Mouse (Mus musculus) MEL (cell line): ENCODE measurements at regions not wholly inside any gene's neighbourhood (a gene's known extent, or its start where the extent isn't known, plus 50 kb on each side); places are given as distances from the start of the nearest gene placed in this dataset.
"Not testable (repeated sequence)": the region's sequence is repeated elsewhere in the genome, so short reads cannot be mapped to it uniquely, and the experiment has no call there.

Experiments used
- CTCF ChIP-seq, 3 experiments: IDR thresholded peaks in 2 of 3; conservative IDR thresholded peaks in 1 of 3; 2 replicates each; pipeline ENCODE4 v1.5.1; 2011 to 2012; ENCODE audit warnings: low read length in 3 of 3, low read depth in 2 of 3, mild to moderate bottlenecking in 2 of 3, improper control_type of control experiment in 1 of 3, inconsistent platforms in 1 of 3, mixed read lengths in 1 of 3, moderate library complexity in 1 of 3; ENCODE audit not compliant: control insufficient read depth in 1 of 3, insufficient read depth in 1 of 3, poor library complexity in 1 of 3, severe bottlenecking in 1 of 3
- ELF1 ChIP-seq: IDR thresholded peaks from 2 replicates; pipeline ENCODE4 v1.6.1; 2014; ENCODE audit warnings: low read depth, mild to moderate bottlenecking, inconsistent platforms, low read length, improper control_type of control experiment, moderate library complexity
- EP300 ChIP-seq, 2 experiments: IDR thresholded peaks; 2 replicates each; pipeline ENCODE4 v1.6.1; 2011; ENCODE audit warnings: improper control_type of control experiment in 2 of 2, low read length in 2 of 2, low read depth in 1 of 2, mild to moderate bottlenecking in 1 of 2
- GATA1 ChIP-seq: IDR thresholded peaks from 2 replicates; pipeline ENCODE4 v1.6.1; 2011; ENCODE audit warnings: low read depth, low read length, improper control_type of control experiment
- MYC ChIP-seq: IDR thresholded peaks from 2 replicates; pipeline ENCODE4 v1.6.1; 2011; ENCODE audit warnings: low read depth, mild to moderate bottlenecking, low read length, improper control_type of control experiment, moderate library complexity
- NELFE ChIP-seq: IDR thresholded peaks from 2 replicates; pipeline ENCODE4 v1.6.1; 2011; ENCODE audit warnings: low read depth, low read length, improper control_type of control experiment
- POLR2A ChIP-seq, 2 experiments: IDR thresholded peaks; 2 replicates each; pipeline ENCODE4 v1.6.1; 2011 to 2012; ENCODE audit warnings: low read length in 2 of 2, mild to moderate bottlenecking in 2 of 2, control low read depth in 1 of 2, improper control_type of control experiment in 1 of 2, low read depth in 1 of 2, moderate library complexity in 1 of 2; ENCODE audit not compliant: control insufficient read depth in 1 of 2, insufficient read depth in 1 of 2, poor library complexity in 1 of 2
- POLR2AphosphoS2 ChIP-seq: IDR thresholded peaks from 2 replicates; pipeline ENCODE4 v1.6.1; 2011; ENCODE audit warnings: low read length, improper control_type of control experiment
- POLR2AphosphoS5 ChIP-seq: IDR thresholded peaks from 2 replicates; pipeline ENCODE4 v1.6.1; 2012; ENCODE audit warnings: low read depth, borderline replicate concordance, mild to moderate bottlenecking, inconsistent platforms, low read length, moderate library complexity, mixed read lengths
- TBP ChIP-seq: IDR thresholded peaks from 2 replicates; pipeline ENCODE4 v1.8.0; 2011; ENCODE audit warnings: low read depth, low read length, improper control_type of control experiment
- TCF12 ChIP-seq: IDR thresholded peaks from 2 replicates; pipeline ENCODE4 v1.6.1; 2014; ENCODE audit warnings: low read depth, mild to moderate bottlenecking, inconsistent platforms, low read length, improper control_type of control experiment, moderate library complexity
- USF1 ChIP-seq: IDR thresholded peaks from 2 replicates; pipeline ENCODE4 v1.6.1; 2014; ENCODE audit warnings: low read depth, mild to moderate bottlenecking, inconsistent platforms, low read length, improper control_type of control experiment, moderate library complexity
- ZKSCAN1 ChIP-seq: IDR thresholded peaks from 2 replicates; pipeline ENCODE4 v1.6.1; 2012; ENCODE audit warnings: low read depth, mild to moderate bottlenecking, inconsistent platforms, low read length, improper control_type of control experiment, moderate library complexity
- ZNF384 ChIP-seq: IDR thresholded peaks from 2 replicates; pipeline ENCODE4 v1.6.1; 2012; ENCODE audit warnings: low read depth, mild to moderate bottlenecking, inconsistent platforms, low read length, improper control_type of control experiment

GRCm38 (mm10) chr6:22482257-22482656, 126.2 kb upstream of the Fam3c start:
- not testable (repeated sequence) for TF ChIP-seq CTCF (IDR thresholded peaks at IDR 0.05 in 2 of 3, conservative IDR thresholded peaks at IDR 0.05 in 1 of 3; ENCODE audit: control insufficient read depth in 1 of 3, insufficient read depth in 1 of 3, low read depth in 2 of 3, low read length in 3 of 3, poor library complexity in 1 of 3, severe bottlenecking in 1 of 3); TCF12; NELFE; MYC; GATA1; ELF1; POLR2A (IDR thresholded peaks at IDR 0.05; ENCODE audit: control insufficient read depth in 1 of 2, insufficient read depth in 1 of 2, low read depth in 1 of 2, low read length in 2 of 2, poor library complexity in 1 of 2); USF1; TBP; POLR2AphosphoS5; ZNF384; POLR2AphosphoS2; EP300 (IDR thresholded peaks at IDR 0.05; ENCODE audit: low read depth in 1 of 2, low read length in 2 of 2); ZKSCAN1
